Comparison of ENCODE assay signal across 22 mouse cellular contexts in the genomic region with DNA sequence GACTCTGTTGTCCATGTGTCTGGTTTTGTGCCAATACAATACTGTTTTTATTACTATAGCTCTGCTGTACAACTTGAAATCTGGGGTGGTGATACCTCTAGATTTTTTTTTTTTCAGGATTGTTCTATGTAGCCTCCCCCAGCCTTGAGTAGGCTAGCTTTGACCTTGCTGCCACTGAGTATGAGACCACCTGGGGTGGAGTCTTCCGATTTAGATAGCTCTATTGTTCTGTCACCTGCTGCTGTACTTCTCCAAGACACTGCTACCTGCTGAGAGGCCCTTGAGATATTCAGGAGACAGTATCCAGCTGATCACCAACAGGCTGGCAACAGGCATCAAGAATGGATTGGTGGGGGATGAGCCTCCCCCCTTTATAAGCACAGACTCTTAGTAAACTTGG. TPM values are rescaled to one million over a fixed set of nuclear protein-coding genes. Genes with fewer than 3 reads are reported as not detected.
"Had no signal": no experiment of that assay in that cellular context is flagged by ENCODE, and none has a peak within 500 bp of the region (broad histone marks: within the 10 kb centered on the region; RNA-seq: fewer than 3 reads in every experiment).

No protein-coding gene starts in this region.

- H3K9me3 ChIP-seq: lung, embryonic 15.5 days; stomach, embryonic 15.5 days had no signal

- DNase-seq: lung, adult 2 months; lung, postnatal 14 days; lung, postnatal 36 days; right cerebral cortex, postnatal 14 days; thymus, adult 2 months; thymus, postnatal 25 days; thymus, postnatal 4 days had no signal

- H3K36me3 ChIP-seq: lung, embryonic 15.5 days; midbrain, embryonic 13.5 days; midbrain, embryonic 15.5 days; neural tube, embryonic 12.5 days; stomach, embryonic 15.5 days had no signal

- H3K27me3 ChIP-seq: lung, embryonic 15.5 days; megakaryocyte, embryonic 14.5 days; midbrain, embryonic 13.5 days; midbrain, embryonic 15.5 days; neural tube, embryonic 12.5 days; stomach, embryonic 15.5 days had no signal

- H3K4me1 ChIP-seq: lung, embryonic 15.5 days; megakaryocyte, embryonic 14.5 days; midbrain, embryonic 13.5 days; midbrain, embryonic 15.5 days; neural tube, embryonic 12.5 days; stomach, embryonic 15.5 days had no signal

- H3K9ac ChIP-seq: lung, embryonic 15.5 days; midbrain, embryonic 13.5 days; midbrain, embryonic 15.5 days; neural tube, embryonic 12.5 days; stomach, embryonic 15.5 days had no signal

- H3K27ac ChIP-seq: lung, embryonic 15.5 days; macrophage; midbrain, embryonic 13.5 days; midbrain, embryonic 15.5 days; neural tube, embryonic 12.5 days; stomach, embryonic 15.5 days; stomach, postnatal 0 days had no signal

- H3K4me3 ChIP-seq: lung, embryonic 15.5 days; megakaryocyte, embryonic 14.5 days; midbrain, embryonic 13.5 days; midbrain, embryonic 15.5 days; neural tube, embryonic 12.5 days; stomach, embryonic 15.5 days had no signal

RNA-seq across cellular contexts. Expression of a gene that starts 13.4 kb away (rescaled TPM):
- total RNA-seq: midbrain, postnatal 0 days; monocyte, adult 5-6 weeks; neutrophil, adult 5-6 weeks had no signal
- polyA plus RNA-seq: lung, embryonic 15.5 days; lung, postnatal 0 days; macrophage; midbrain, embryonic 11.5 days; midbrain, embryonic 13.5 days; midbrain, embryonic 15.5 days; midbrain, postnatal 0 days; neural tube, embryonic 12.5 days; neural tube, embryonic 14.5 days; stomach, embryonic 15.5 days; stomach, postnatal 0 days had no signal

RNA-seq across cellular contexts. Expression of a gene that starts 41.6 kb away (rescaled TPM):
- total RNA-seq: megakaryocyte progenitor cell, adult 5-6 weeks; monocyte, adult 5-6 weeks; neutrophil, adult 5-6 weeks had no signal
- polyA plus RNA-seq: lung, embryonic 15.5 days; lung, postnatal 0 days; macrophage; midbrain, embryonic 11.5 days; neural tube, embryonic 12.5 days; neural tube, embryonic 14.5 days had no signal
